Mouse (Mus musculus): ENCODE data around the gene Tex9. TPM values are rescaled to one million over a fixed set of nuclear protein-coding genes. Genes with fewer than 3 reads are reported as not detected.

Gene Tex9
- polyA plus RNA-seq, 1 experiment = 15.6 TPM

GRCm38 (mm10) chr9:72449367-72449766 lies 42.6 kb downstream of the Tex9 start:
- H3K4me1 ChIP-seq (ENCODE audit: control insufficient read depth, insufficient read depth, low read length) = no peaks in the 10 kb centered on the region
- TF ChIP-seq CTCF (IDR thresholded peaks at IDR 0.05; ENCODE audit: borderline replicate concordance, insufficient read depth, low read length) (no peak), POLR2A (IDR thresholded peaks at IDR 0.05; ENCODE audit: low read depth, low read length) (no peak)
- no peak overlapping the region for H3K27ac ChIP-seq (ENCODE audit: insufficient read depth, low read length)
- no peak overlapping the region for H3K4me3 ChIP-seq (ENCODE audit: insufficient read depth, low read length)

GRCm38 (mm10) chr9:72448026-72448425 lies 44.0 kb downstream of the Tex9 start:
- Histone ChIP-seq H3K4me1 (ENCODE audit: control insufficient read depth, insufficient read depth, low read length) (no peaks in the 10 kb centered on the region), H3K4me3 (ENCODE audit: insufficient read depth, low read length) (no peak overlapping the region), H3K27ac (ENCODE audit: insufficient read depth, low read length) (no peak overlapping the region)
- no peak for TF ChIP-seq POLR2A (IDR thresholded peaks at IDR 0.05; ENCODE audit: low read depth, low read length)
- peak; percentile 39; the same call in 1 of the 2 replicates for TF ChIP-seq CTCF (IDR thresholded peaks at IDR 0.05; ENCODE audit: borderline replicate concordance, insufficient read depth, low read length)

- peaks cover 3% of the 10 kb centered on the region for H3K4me1 ChIP-seq (ENCODE audit: control insufficient read depth, insufficient read depth, low read length)
- no peak for TF ChIP-seq POLR2A (IDR thresholded peaks at IDR 0.05; ENCODE audit: low read depth, low read length)
- TF ChIP-seq CTCF (IDR thresholded peaks at IDR 0.05; ENCODE audit: borderline replicate concordance, insufficient read depth, low read length) = no peak
- H3K27ac ChIP-seq (ENCODE audit: insufficient read depth, low read length) = no peak overlapping the region
- H3K4me3 ChIP-seq (ENCODE audit: insufficient read depth, low read length) = no peak overlapping the region
These were observed 49.9 kb downstream of the Tex9 start for GRCm38 (mm10) chr9:72441927-72442715.

GRCm38 (mm10) chr9:72440948-72441926 lies 50.8 kb downstream of the Tex9 start:
- peaks cover 3% of the 10 kb centered on the region for H3K4me1 ChIP-seq (ENCODE audit: control insufficient read depth, insufficient read depth, low read length)
- no peak overlapping the region for H3K27ac ChIP-seq (ENCODE audit: insufficient read depth, low read length)
- H3K4me3 ChIP-seq (ENCODE audit: insufficient read depth, low read length) = no peak overlapping the region
- TF ChIP-seq POLR2A (IDR thresholded peaks at IDR 0.05; ENCODE audit: low read depth, low read length) = no peak
- no peak for TF ChIP-seq CTCF (IDR thresholded peaks at IDR 0.05; ENCODE audit: borderline replicate concordance, insufficient read depth, low read length)

- TF ChIP-seq CTCF (IDR thresholded peaks at IDR 0.05; ENCODE audit: borderline replicate concordance, insufficient read depth, low read length) (no peak), POLR2A (IDR thresholded peaks at IDR 0.05; ENCODE audit: low read depth, low read length) (no peak)
- H3K27ac ChIP-seq (ENCODE audit: insufficient read depth, low read length) = no peak overlapping the region
- peaks cover 3% of the 10 kb centered on the region for H3K4me1 ChIP-seq (ENCODE audit: control insufficient read depth, insufficient read depth, low read length)
- no peak overlapping the region for H3K4me3 ChIP-seq (ENCODE audit: insufficient read depth, low read length)
These were observed 51.7 kb downstream of the Tex9 start for GRCm38 (mm10) chr9:72440358-72440757.

GRCm38 (mm10) chr9:72438749-72439148 lies 53.3 kb downstream of the Tex9 start:
- Histone ChIP-seq H3K4me3 (ENCODE audit: insufficient read depth, low read length) (peak overlapping the region; percentile 89), H3K27ac (ENCODE audit: insufficient read depth, low read length) (no peak overlapping the region), H3K4me1 (ENCODE audit: control insufficient read depth, insufficient read depth, low read length) (peaks cover 3% of the 10 kb centered on the region)
- TF ChIP-seq POLR2A (IDR thresholded peaks at IDR 0.05; ENCODE audit: low read depth, low read length) (no peak), CTCF (IDR thresholded peaks at IDR 0.05; ENCODE audit: borderline replicate concordance, insufficient read depth, low read length) (no peak)

- TF ChIP-seq CTCF (IDR thresholded peaks at IDR 0.05; ENCODE audit: borderline replicate concordance, insufficient read depth, low read length) (no peak), POLR2A (IDR thresholded peaks at IDR 0.05; ENCODE audit: low read depth, low read length) (peak; percentile 53)
- no peak within 1 kb of the TSS for H3K27ac ChIP-seq (ENCODE audit: insufficient read depth, low read length)
- peaks cover 3% of the 10 kb centered on the region for H3K4me1 ChIP-seq (ENCODE audit: control insufficient read depth, insufficient read depth, low read length)
- H3K4me3 ChIP-seq (ENCODE audit: insufficient read depth, low read length) = peak within 1 kb of the TSS; percentile 89
These were observed 54.0 kb downstream of the Tex9 start, which contains the start of gene Mns1 for GRCm38 (mm10) chr9:72437822-72438701. TSS of gene Mns1 (plus strand) at chr9:72438011.

- TF ChIP-seq POLR2A (IDR thresholded peaks at IDR 0.05; ENCODE audit: low read depth, low read length) (no peak), CTCF (IDR thresholded peaks at IDR 0.05; ENCODE audit: borderline replicate concordance, insufficient read depth, low read length) (no peak)
- Histone ChIP-seq H3K4me1 (ENCODE audit: control insufficient read depth, insufficient read depth, low read length) (peaks cover 3% of the 10 kb centered on the region), H3K27ac (ENCODE audit: insufficient read depth, low read length) (no peak overlapping the region), H3K4me3 (ENCODE audit: insufficient read depth, low read length) (no peak overlapping the region)
These were observed 57.1 kb downstream of the Tex9 start for GRCm38 (mm10) chr9:72434876-72435275.

- no peaks in the 10 kb centered on the region for H3K4me1 ChIP-seq (ENCODE audit: control insufficient read depth, insufficient read depth, low read length)
- no peak overlapping the region for H3K4me3 ChIP-seq (ENCODE audit: insufficient read depth, low read length)
- no peak overlapping the region for H3K27ac ChIP-seq (ENCODE audit: insufficient read depth, low read length)
- TF ChIP-seq POLR2A (IDR thresholded peaks at IDR 0.05; ENCODE audit: low read depth, low read length) = no peak
- no peak for TF ChIP-seq CTCF (IDR thresholded peaks at IDR 0.05; ENCODE audit: borderline replicate concordance, insufficient read depth, low read length)
These were observed 64.2 kb downstream of the Tex9 start for GRCm38 (mm10) chr9:72427861-72428260.
